Mouse (Mus musculus) gastrocnemius, postnatal 14 days (tissue): ENCODE data around the gene Lhx8. TPM values are rescaled to one million over a fixed set of nuclear protein-coding genes. Genes with fewer than 3 reads are reported as not detected.

Experiments
- DNase-seq: peaks from one replicate; pipeline ENCODE4 v3.0.0; 2021; ENCODE audit warnings: mixed read lengths
- intact Hi-C: fragments of 180-260 bp; cut with DNase I; formaldehyde crosslinking; loops from one replicate; pipeline ENCODE4 v1.15.1; 2025; ENCODE audit warnings: low total_unique reads
- total RNA-seq, 2 experiments: library from RNA; stranded (reverse); gene quantifications; 2 replicates each; pipeline ENCODE4 v1.2.3; 2021

The Lhx8 gene
- total RNA-seq, 2 experiments from 2014 or later = 0.12 to 0.33 TPM

GRCm38 (mm10) chr3:154274681-154275080 lies 55.8 kb downstream of the Lhx8 start:
- DNase-seq = no peak
- intact Hi-C loops = no loop called here

- peak; percentile 64 for DNase-seq
- intact Hi-C loops = loop anchor here (1.0 kb wide), 1 partner anchor 301 kb away; no protein-coding TSS in a partner anchor
Measured at GRCm38 (mm10) chr3:154269757-154270366, 60.6 kb downstream of the Lhx8 start.

DNA sequence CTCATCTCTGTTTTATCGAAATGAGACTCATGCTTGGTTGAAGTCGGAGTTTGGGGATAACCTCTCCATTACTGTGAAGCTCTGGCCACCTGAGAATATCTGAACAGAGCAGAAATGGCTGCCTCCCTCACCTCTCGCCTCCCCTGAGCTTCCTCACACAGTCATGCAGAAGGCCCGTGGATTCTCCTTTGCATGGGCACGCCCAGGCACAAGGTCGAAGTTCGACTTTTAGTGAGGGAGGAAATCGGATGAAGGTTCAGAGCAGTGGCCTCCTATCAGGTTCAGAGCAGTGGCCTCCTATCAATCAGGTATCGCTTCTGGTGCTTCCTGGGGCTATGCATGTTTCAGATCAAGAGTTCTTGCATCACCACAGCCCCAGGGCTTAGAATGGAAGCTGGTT lies 62.1 kb downstream of the Lhx8 start:
- DNase-seq = no peak
- intact Hi-C loops = no loop called here

GRCm38 (mm10) chr3:154257312-154257711 lies 73.1 kb downstream of the Lhx8 start:
- no peak for DNase-seq
- intact Hi-C loops = no loop called here
